23 mouse cellular contexts compared by ENCODE assay signal in genomic region chr7:117049249-117049648, GRCm38 (mm10).
"Had no signal": no experiment of that assay in that cellular context is flagged by ENCODE, and none has a peak within 500 bp of the region (broad histone marks: within the 10 kb centered on the region; RNA-seq: fewer than 3 reads in every experiment).

No protein-coding gene starts in this region.

- H3K27me3 ChIP-seq: heart, embryonic 13.5 days; heart, embryonic 15.5 days; hindbrain, embryonic 13.5 days; hindbrain, embryonic 15.5 days; kidney, embryonic 15.5 days; limb, embryonic 12.5 days; liver, embryonic 13.5 days; liver, embryonic 15.5 days had no signal

- H3K9me3 ChIP-seq: heart, embryonic 13.5 days; heart, embryonic 15.5 days; hindbrain, embryonic 13.5 days; hindbrain, embryonic 15.5 days; kidney, embryonic 15.5 days; limb, embryonic 10.5 days; limb, embryonic 12.5 days; liver, embryonic 13.5 days; liver, embryonic 15.5 days had no signal

- DNase-seq: gastrocnemius, postnatal 14 days; gastrocnemius, postnatal 36 days; heart, adult 18-20 months; heart, postnatal 14 days; heart, postnatal 36 days; kidney, adult 11 months; kidney, adult 2 months; kidney, adult 9 months; kidney, postnatal 14 days; liver; liver, embryonic 13.5 days had no signal

- H3K27ac ChIP-seq: heart, embryonic 13.5 days; heart, embryonic 15.5 days; hindbrain, embryonic 13.5 days; hindbrain, embryonic 15.5 days; hindbrain, postnatal 0 days; kidney, embryonic 15.5 days; kidney, postnatal 0 days; layer of hippocampus, adult 2 months; left cerebral cortex, adult 2 months; limb, embryonic 10.5 days; limb, embryonic 12.5 days; liver, embryonic 13.5 days; liver, embryonic 15.5 days had no signal

- H3K4me3 ChIP-seq: heart, embryonic 13.5 days; heart, embryonic 15.5 days; hindbrain, embryonic 13.5 days; hindbrain, embryonic 15.5 days; kidney, embryonic 15.5 days; layer of hippocampus, adult 2 months; left cerebral cortex, adult 2 months; limb, embryonic 10.5 days; limb, embryonic 12.5 days; liver, embryonic 13.5 days; liver, embryonic 15.5 days had no signal

- H3K9ac ChIP-seq: heart, embryonic 13.5 days; heart, embryonic 15.5 days; hindbrain, embryonic 13.5 days; hindbrain, embryonic 15.5 days; kidney, embryonic 15.5 days; limb, embryonic 12.5 days; liver, embryonic 13.5 days; liver, embryonic 15.5 days had no signal

- H3K36me3 ChIP-seq: heart, embryonic 13.5 days; heart, embryonic 15.5 days; hindbrain, embryonic 13.5 days; hindbrain, embryonic 15.5 days; kidney, embryonic 15.5 days; limb, embryonic 10.5 days; limb, embryonic 12.5 days; liver, embryonic 13.5 days; liver, embryonic 15.5 days had no signal

- H3K4me1 ChIP-seq: heart, embryonic 13.5 days; heart, embryonic 15.5 days; kidney, embryonic 15.5 days; limb, embryonic 10.5 days; limb, embryonic 12.5 days; liver, embryonic 13.5 days; liver, embryonic 15.5 days had no signal
